Mouse (Mus musculus): ENCODE results near the gene Map3k5.

Map3k5 gene

GRCm38 (mm10) chr10:20149835-20150355, 215.6 kb downstream of the Map3k5 start:
- DNase-seq (ENCODE audit: extremely low spot score, low read depth, low spot score), result no peak

- no peak for DNase-seq (ENCODE audit: extremely low spot score, low read depth, low spot score)
These were observed 217.9 kb downstream of the Map3k5 start for GRCm38 (mm10) chr10:20152131-20152530.

- DNase-seq (ENCODE audit: extremely low spot score, low read depth, low spot score), result no peak
These were observed 219.2 kb downstream of the Map3k5 start for GRCm38 (mm10) chr10:20153507-20153906.

DNA sequence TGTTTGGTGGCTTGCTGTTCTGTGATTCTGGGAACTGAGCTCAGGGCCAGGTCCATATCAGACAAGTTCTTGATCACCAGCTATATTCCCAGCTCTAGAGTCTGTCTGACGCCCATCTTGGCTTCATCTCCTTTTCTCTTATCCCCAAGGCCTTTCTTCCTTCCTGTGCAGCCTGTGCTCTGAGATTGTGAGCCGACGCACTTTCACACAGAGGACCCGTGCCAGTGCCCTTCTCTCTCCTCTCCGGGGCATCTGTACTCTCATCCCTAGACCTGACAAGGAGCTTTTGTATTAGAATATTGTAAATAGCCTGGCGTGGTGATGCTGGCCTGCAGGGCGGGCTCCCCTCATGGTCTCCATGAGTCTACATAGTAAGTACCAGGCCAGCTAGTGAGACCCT, 221.1 kb downstream of the Map3k5 start:
- no peak for DNase-seq (ENCODE audit: extremely low spot score, low read depth, low spot score)

GRCm38 (mm10) chr10:20157021-20157726, 222.9 kb downstream of the Map3k5 start:
- no peak for DNase-seq (ENCODE audit: extremely low spot score, low read depth, low spot score)

DNA sequence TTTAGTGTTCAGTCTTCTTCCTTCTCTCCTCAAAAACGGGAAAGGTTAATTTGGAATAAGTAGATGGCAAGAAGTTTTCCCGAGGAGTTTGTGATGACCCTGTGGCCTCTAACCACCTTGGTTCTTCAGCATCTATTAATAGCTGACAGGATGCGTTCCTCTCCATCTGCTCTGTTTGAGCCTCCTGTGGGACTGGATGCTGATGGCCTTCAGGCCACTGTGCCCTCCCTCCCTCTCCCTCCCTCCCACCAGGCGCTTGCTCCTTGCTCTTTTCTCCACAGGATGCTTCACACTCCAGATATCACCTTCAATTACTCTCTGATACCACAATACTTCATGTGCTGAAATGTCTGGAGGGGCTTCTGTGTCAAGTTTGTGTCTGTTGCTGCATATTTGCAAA, 224.5 kb downstream of the Map3k5 start:
- no peak for DNase-seq (ENCODE audit: extremely low spot score, low read depth, low spot score)

GRCm38 (mm10) chr10:20159308-20159707, 225.0 kb downstream of the Map3k5 start:
- no peak for DNase-seq (ENCODE audit: extremely low spot score, low read depth, low spot score)

- DNase-seq (ENCODE audit: extremely low spot score, low read depth, low spot score), result no peak
These were observed 226.6 kb downstream of the Map3k5 start for GRCm38 (mm10) chr10:20160914-20161313.

DNA sequence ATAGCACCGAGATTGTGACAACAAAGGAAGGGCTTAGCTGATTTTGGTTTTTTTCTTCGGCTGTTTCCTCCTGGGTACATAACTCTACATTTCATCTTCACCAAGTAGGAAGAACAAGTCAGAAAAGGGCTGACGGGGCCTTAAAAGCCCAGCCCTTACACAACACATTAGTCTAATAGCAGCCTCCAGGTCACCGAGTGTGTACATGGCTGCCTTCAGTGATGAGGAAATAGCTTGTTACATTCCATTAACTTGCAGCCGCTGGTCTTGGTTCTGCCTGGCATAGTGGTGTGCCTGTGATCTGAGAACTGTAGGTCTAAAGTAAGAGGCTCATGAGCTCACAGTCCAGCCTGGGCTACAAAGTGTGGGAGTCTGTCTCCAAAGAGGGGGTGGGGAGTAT, 230.5 kb downstream of the Map3k5 start:
- no peak for DNase-seq (ENCODE audit: extremely low spot score, low read depth, low spot score)

DNA sequence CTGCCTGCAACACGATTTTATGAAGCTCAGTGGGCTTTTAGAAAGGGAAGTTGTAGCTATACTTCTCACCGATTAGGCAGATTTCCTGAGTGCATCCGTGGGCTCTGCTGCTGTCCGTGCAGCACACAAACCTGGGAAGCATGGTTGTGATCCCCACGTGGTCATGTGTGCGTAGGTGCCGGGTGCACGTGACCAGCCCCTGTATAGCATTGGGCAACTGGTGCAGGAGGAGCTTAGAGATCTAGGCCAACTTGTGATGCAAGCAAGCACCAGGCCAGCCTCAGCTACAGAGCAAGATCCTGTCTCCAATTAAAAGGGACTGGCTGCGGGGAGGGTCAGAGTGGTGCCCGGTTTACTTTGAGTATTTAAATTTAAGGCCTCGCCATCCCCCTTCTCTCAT, 232.5 kb downstream of the Map3k5 start:
- DNase-seq (ENCODE audit: extremely low spot score, low read depth, low spot score), result no peak

DNA sequence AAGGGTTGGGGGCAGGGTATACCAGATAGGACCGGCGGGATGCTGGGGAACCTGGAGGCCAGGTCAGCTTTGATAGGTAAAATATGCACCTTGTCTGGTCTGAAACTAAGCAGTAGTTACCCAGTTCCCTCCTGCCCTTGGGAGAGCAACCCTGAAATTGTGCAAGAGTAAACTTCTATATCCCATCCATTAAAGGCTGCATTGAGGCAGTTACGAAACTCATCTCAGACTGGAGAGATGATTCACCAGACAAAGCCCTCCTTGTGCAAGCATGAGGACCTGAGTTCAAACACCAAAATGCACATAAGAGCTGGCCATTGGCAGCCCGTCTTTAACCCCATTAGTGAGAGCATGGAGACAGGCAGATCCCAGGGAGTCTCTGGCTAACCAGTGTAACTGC, 233.2 kb downstream of the Map3k5 start:
- DNase-seq (ENCODE audit: extremely low spot score, low read depth, low spot score), result no peak

DNA sequence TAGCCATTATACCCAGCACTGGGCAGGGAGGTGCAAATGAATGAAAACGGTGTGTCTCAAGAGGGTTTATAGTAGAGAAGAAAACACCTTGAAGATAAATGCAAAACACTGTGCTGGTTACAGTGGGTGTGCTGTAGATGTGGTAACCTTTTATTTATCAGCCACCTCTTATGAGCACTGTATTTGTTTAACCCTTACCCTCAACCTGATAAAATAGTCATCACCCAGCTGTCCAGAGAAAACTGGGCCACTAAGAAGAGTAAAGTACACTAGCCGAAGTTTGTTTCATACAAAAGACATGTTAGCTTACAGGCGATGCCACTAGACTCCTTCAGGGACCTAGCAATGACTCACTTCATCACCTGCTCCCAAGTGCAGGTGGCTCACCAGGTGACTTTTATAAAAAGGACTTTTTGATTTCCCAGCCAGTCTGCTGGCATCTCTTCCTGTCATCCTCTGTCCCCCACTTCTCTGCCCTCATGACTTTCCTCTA, 235.0 kb downstream of the Map3k5 start:
- no peak for DNase-seq (ENCODE audit: extremely low spot score, low read depth, low spot score)

DNA sequence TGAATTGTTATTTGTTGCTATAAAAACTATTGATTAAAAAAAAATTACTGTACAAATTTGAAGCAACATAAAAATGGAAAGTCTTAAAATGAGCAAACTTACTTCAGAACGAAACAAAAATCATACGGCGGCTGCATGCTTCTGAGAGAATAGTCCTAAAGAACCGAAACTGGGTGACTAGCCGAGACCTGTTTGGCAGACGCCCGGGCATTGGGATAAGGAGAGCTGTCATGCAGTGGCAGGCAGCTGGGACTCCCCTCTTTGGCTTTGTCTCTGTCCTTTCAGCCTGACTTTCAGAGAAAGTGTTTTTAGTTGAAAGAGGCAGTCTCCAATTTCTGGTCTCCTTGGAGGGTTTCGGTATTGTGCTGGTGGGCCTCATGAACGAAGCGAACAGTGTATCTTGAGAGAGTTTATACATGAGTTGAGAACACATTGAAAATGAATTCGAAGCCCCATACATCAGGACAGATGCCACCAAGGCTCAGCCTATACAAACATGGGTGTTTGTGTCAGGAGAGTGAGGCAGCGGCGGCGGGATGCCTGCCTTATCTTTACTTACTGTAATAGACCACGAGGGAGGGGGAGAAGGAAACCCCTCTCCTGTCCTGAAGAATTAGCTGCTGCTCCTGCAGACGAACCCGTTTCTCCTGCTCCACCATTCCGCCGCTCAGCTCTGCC, 235.8 kb downstream of the Map3k5 start:
- DNase-seq (ENCODE audit: extremely low spot score, low read depth, low spot score), result no peak

DNA sequence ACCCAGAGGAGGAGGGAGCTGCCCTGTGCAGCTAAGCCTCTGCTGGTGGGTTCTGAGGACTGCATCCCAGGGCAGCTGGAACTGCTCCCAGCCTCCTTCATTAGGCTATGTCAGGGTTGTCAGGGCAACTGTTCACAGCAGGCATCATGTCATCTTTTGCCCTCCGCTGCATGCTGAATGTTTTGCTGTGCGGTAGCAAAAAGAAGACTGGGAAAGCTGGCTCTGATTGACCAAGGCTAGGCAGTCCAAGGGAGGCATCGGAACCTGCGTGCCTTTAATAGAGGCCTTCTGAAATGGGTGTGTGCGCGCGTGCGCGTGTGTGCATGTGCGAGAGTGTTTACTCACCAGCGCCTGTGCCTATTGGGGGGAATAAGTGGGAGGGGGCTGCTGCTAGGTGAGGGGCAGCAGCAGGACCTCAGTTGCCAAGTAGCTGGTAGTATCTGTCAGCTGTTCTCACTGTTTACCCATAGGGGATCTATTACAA, 236.4 kb downstream of the Map3k5 start:
- no peak for DNase-seq (ENCODE audit: extremely low spot score, low read depth, low spot score)

GRCm38 (mm10) chr10:20171209-20171608, 236.9 kb downstream of the Map3k5 start:
- DNase-seq (ENCODE audit: extremely low spot score, low read depth, low spot score), result no peak

- no peak for DNase-seq (ENCODE audit: extremely low spot score, low read depth, low spot score)
These were observed 237.5 kb downstream of the Map3k5 start for GRCm38 (mm10) chr10:20171756-20172155.

DNA sequence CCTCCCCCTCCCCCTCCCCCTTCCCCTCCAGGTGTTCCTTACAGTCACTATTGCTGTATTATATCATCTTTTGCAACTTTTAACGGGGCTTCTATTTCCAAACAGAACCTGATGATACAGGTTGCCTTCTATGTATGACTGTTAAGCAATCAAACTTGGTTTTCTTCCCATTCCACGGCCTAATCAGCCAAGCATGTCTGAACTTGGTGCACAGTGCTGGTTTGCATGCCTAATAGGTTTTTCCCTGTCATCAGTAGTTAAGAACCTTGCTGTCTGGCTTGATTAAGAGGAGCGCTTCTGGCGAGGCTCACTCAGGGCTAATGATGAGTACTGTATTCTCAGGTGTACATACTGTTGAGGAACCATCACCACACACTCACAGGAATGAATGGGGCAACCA, 239.5 kb downstream of the Map3k5 start:
- no peak for DNase-seq (ENCODE audit: extremely low spot score, low read depth, low spot score)

GRCm38 (mm10) chr10:20176054-20176453, 241.8 kb downstream of the Map3k5 start:
- DNase-seq (ENCODE audit: extremely low spot score, low read depth, low spot score), result no peak

DNA sequence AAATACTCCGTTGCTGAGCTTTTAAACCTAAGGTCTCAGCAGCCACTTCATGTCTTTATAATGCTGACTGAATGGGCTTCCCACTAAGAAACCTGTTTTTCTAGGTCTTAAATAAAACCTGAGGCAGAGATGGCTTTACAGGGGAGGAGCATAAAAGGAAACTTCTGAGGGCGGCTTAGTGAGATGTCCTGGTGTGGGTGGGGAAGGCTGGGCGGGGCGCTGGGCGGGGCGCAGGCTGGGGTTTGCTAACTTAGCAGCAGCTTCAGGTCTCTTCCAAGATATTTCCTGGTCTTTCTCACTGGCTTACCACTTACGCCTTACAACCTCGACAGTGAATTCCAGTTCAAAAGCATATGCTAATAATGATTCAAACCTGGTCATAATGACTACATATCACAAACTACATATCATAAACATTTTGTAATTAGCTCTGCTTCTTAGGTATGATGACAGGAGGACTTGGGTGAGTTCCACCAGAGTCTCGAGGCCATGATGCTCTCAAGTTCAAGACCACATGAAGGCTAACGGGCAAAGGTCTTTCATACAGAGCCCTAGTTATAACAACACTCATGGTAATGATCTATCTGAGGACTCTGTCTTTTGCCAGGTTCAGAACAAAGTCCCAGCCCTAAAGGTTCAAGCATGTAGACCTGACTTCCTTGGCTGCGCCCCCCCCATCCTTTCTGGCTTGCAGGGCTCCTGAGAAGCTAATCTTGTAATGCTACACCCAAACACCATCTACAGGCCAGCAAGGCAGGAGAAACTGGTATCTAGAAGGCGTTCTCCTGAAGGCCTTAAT, 244.7 kb downstream of the Map3k5 start:
- DNase-seq (ENCODE audit: extremely low spot score, low read depth, low spot score), result no peak

GRCm38 (mm10) chr10:20181198-20181597, 246.9 kb downstream of the Map3k5 start:
- DNase-seq (ENCODE audit: extremely low spot score, low read depth, low spot score), result no peak

DNA sequence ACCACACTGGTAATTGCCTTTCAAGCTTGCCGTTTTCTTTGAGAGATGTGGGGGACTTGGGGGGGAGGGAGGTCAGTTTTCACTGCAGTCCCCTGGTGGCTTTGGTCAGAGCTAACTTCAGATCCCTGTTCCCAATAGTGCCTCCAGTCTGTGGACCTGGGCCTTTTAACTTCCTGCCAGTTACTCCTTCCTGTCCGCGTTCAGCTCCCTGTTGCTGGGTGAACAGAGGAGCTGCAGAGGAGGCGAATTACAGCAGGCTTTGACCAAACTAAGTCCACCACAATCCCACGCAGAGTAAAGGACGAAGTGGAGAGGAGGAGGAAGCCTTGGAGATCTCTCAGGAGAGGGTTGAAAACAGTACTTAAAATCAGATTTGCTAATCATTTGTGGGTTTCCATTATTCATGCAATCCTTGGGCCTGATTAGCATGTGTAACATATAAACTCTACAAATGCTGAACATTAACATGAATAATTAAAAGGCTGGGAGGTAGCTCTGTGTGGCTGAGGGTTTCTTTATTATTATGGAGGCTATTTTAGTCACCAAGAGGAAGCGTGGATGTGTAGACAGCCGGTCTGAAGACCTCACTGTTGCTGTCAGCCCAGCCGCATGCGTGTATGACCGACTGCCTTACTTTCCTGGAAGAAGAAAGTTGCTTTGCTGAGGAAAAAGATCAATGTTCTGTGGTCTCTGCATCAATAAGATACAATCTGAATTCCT, 247.6 kb downstream of the Map3k5 start:
- no peak for DNase-seq (ENCODE audit: extremely low spot score, low read depth, low spot score)
